Mouse (Mus musculus) small intestine, adult 2 months (tissue): ENCODE data around the gene Strip1. TPM values are rescaled to one million over a fixed set of nuclear protein-coding genes. Genes with fewer than 3 reads are reported as not detected.

Experiments
- H3K27ac ChIP-seq: fragments of 200-500 bp; 2 replicates; pipeline ENCODE4 v1.5.1; 2012; ENCODE audit warnings: low read depth, low read length, control low read depth, inconsistent platforms; ENCODE audit not compliant: insufficient read depth
- H3K27me3 ChIP-seq: fragments of 200-500 bp; 2 replicates; pipeline ENCODE4 v1.6.1; 2012; ENCODE audit warnings: mild to moderate bottlenecking, moderate library complexity, low read length, inconsistent platforms; ENCODE audit not compliant: control insufficient read depth, insufficient read depth
- H3K36me3 ChIP-seq: fragments of 200-500 bp; 2 replicates; pipeline ENCODE4 v1.6.1; 2012; ENCODE audit warnings: mild to moderate bottlenecking, low read length, control low read depth, inconsistent platforms; ENCODE audit not compliant: control insufficient read depth, insufficient read depth
- H3K4me1 ChIP-seq: fragments of 200-500 bp; 2 replicates; pipeline ENCODE4 v1.6.1; 2012; ENCODE audit warnings: low read length, inconsistent platforms, mixed read lengths; ENCODE audit not compliant: control insufficient read depth, insufficient read depth, insufficient read length
- H3K4me3 ChIP-seq: fragments of 200-500 bp; 2 replicates; pipeline ENCODE4 v1.5.1; 2012; ENCODE audit warnings: low read depth, mild to moderate bottlenecking, control low read depth, inconsistent platforms, low read length, moderate library complexity
- CTCF ChIP-seq: fragments of 200-500 bp; IDR thresholded peaks from 2 replicates; pipeline ENCODE4 v1.5.1; 2012; ENCODE audit warnings: low read depth, mild to moderate bottlenecking, control low read depth, inconsistent platforms, low read length, moderate library complexity, mixed read lengths; ENCODE audit not compliant: insufficient replicate concordance, insufficient read length; ENCODE audit errors: extremely low read depth
- POLR2A ChIP-seq: fragments of 200-500 bp; IDR thresholded peaks from 2 replicates; pipeline ENCODE4 v1.6.1; 2012; ENCODE audit warnings: low read depth, mild to moderate bottlenecking, control low read depth, inconsistent platforms, low read length, moderate library complexity
- WGBS: fragments of 180-500 bp; shearing (Covaris S2); methylation state at CpG from one replicate; pipeline ENCODE4 v1.1.7; 2018; 5-methylcytosine and 5-hydroxymethylcytosine counted together
- polyA plus RNA-seq: library from polyadenylated mRNA; depleted of rRNA; stranded (reverse); fragments of >200 nt; gene quantifications from 2 replicates; pipeline ENCODE4 v1.2.3, GENCODE M21; 2012

Strip1 gene
- polyA plus RNA-seq, 1 experiment: 46.9 TPM

GRCm38 (mm10) chr3:107637606-107638172 lies 6.2 kb upstream of the Strip1 start:
- no peak for TF ChIP-seq POLR2A
- TF ChIP-seq CTCF: no peak
- H3K4me3 ChIP-seq: no peak overlapping the region
- H3K4me1 ChIP-seq: peaks cover 3% of the 10 kb centered on the region; the same call in 1 of the 2 replicates
- H3K36me3 ChIP-seq: no peaks in the 10 kb centered on the region
- H3K27me3 ChIP-seq: no peaks in the 10 kb centered on the region
- 20% methylated on average over 5 of the region's 5 CpGs for WGBS
- H3K27ac ChIP-seq: no peak overlapping the region

- 89% methylated on average over 3 of the region's 3 CpGs for WGBS
- TF ChIP-seq POLR2A (no peak), CTCF (no peak)
- no peaks in the 10 kb centered on the region for H3K27me3 ChIP-seq
- no peak overlapping the region for H3K4me3 ChIP-seq
- no peaks in the 10 kb centered on the region for H3K36me3 ChIP-seq
- H3K4me1 ChIP-seq: peaks cover 3% of the 10 kb centered on the region; the same call in 1 of the 2 replicates
- H3K27ac ChIP-seq: no peak overlapping the region
Observed at GRCm38 (mm10) chr3:107636236-107636635, 4.7 kb upstream of the Strip1 start.

GRCm38 (mm10) chr3:107635836-107636235 lies 4.3 kb upstream of the Strip1 start:
- Histone ChIP-seq H3K36me3 (no peaks in the 10 kb centered on the region), H3K4me1 (peaks cover 3% of the 10 kb centered on the region; the same call in 1 of the 2 replicates), H3K27ac (no peak overlapping the region), H3K4me3 (no peak overlapping the region), H3K27me3 (no peaks in the 10 kb centered on the region)
- no peak for TF ChIP-seq CTCF
- no peak for TF ChIP-seq POLR2A
- WGBS: 75% methylated on average over 8 of the region's 8 CpGs

DNA sequence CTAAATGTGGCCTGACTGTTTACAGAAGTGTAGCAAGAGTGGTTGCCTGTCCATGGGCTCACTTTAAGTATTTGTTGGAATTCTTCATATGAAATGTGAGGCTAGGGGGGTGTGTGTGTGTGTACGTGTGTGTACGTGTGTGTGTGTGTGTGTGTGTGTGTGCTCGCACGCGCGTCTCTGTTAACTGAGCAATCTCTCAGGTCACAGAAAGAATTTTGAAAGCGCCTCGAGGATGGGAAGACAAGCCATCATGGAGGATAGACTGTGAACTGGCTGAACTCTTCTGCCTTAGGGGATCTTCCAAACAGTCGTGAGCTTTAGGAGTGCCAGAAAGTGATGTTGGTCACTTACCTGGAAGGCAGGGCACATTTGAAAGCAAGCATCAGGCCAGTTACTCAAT lies 2.4 kb upstream of the Strip1 start:
- Histone ChIP-seq H3K36me3 (no peaks in the 10 kb centered on the region), H3K4me3 (no peak overlapping the region), H3K27me3 (no peaks in the 10 kb centered on the region), H3K27ac (no peak overlapping the region), H3K4me1 (peaks cover 3% of the 10 kb centered on the region; the same call in 1 of the 2 replicates)
- 92% methylated on average over 9 of the region's 9 CpGs for WGBS
- TF ChIP-seq POLR2A (no peak), CTCF (no peak)

GRCm38 (mm10) chr3:107632786-107633185 lies 1.3 kb upstream of the Strip1 start:
- TF ChIP-seq CTCF (no peak), POLR2A (no peak)
- H3K27ac ChIP-seq: no peak overlapping the region
- no peaks in the 10 kb centered on the region for H3K27me3 ChIP-seq
- H3K4me1 ChIP-seq: peaks cover 3% of the 10 kb centered on the region; the same call in 1 of the 2 replicates
- WGBS: 96% methylated on average over 4 of the region's 4 CpGs
- no peaks in the 10 kb centered on the region for H3K36me3 ChIP-seq
- H3K4me3 ChIP-seq: no peak overlapping the region

- H3K27ac ChIP-seq: peak within 1 kb of the TSS; percentile 77
- TF ChIP-seq POLR2A (0 out of 2 replicates have a peak, but pooled peaks have one; percentile 13), CTCF (no peak)
- under 1% methylated on average over 48 of the region's 48 CpGs for WGBS
- H3K36me3 ChIP-seq: peaks cover 16% of the 10 kb centered on the region
- H3K4me1 ChIP-seq: no peaks in the 10 kb centered on the region
- H3K27me3 ChIP-seq: no peaks in the 10 kb centered on the region
- H3K4me3 ChIP-seq: peak within 1 kb of the TSS; percentile 91
Observed at GRCm38 (mm10) chr3:107630682-107631522, 592 bp downstream of the Strip1 start, which contains the start of gene Gm10961. Gene Gm10961 (plus strand): TSS chr3:107631322.

GRCm38 (mm10) chr3:107629411-107629810 lies 2.1 kb downstream of the Strip1 start:
- 83% methylated on average over 4 of the region's 4 CpGs for whole genome bisulfite sequencing
- Histone ChIP-seq H3K27me3 (no peaks in the 10 kb centered on the region), H3K4me1 (no peaks in the 10 kb centered on the region), H3K4me3 (no peak overlapping the region), H3K27ac (no peak overlapping the region), H3K36me3 (peaks cover 26% of the 10 kb centered on the region)
- TF ChIP-seq CTCF (no peak), POLR2A (no peak)
